Mouse (Mus musculus) ES-Bruce4 (cell line): Measurements from ENCODE around the gene Traf1.

Experiments used
- CTCF ChIP-seq: IDR thresholded peaks from one replicate; pipeline ENCODE4 v1.8.1; 2011; ENCODE audit warnings: low read depth, low read length
- EP300 ChIP-seq: IDR thresholded peaks from 2 replicates; pipeline ENCODE4 v1.6.1; 2011; ENCODE audit warnings: low read depth, low read length; ENCODE audit not compliant: insufficient read depth

DNA sequence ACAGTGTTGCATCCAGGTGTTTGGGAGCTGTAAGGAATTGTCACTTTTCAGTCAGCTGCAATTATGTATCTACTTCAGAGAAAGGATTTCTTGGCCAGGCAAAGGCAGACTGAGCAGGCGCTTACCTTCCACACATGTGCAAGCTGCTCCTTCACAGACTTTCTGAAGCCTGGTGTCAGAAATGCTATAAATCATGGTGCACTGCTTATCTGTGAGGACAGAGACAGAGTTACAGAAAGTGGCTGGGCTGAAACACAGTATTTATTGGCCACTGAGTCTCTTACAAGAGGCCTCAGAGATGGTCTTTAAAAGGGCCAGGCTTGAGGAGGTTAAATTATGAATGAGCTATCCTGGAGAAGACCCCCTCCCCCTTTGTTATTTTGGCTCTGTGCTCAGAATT lies 28.2 kb upstream of the Traf1 start:
- TF ChIP-seq CTCF (no peak), EP300 (no peak)
